Mouse (Mus musculus): ENCODE measurements around the gene Gpr152. TPM values are rescaled to one million over a fixed set of nuclear protein-coding genes. Genes with fewer than 3 reads are reported as not detected.
"Not testable (repeated sequence)": the region's sequence is repeated elsewhere in the genome, so short reads cannot be mapped to it uniquely, and the experiment has no call there.

Gene Gpr152
- polyA plus RNA-seq, 1 experiment from 2014 or later: not detected

DNA sequence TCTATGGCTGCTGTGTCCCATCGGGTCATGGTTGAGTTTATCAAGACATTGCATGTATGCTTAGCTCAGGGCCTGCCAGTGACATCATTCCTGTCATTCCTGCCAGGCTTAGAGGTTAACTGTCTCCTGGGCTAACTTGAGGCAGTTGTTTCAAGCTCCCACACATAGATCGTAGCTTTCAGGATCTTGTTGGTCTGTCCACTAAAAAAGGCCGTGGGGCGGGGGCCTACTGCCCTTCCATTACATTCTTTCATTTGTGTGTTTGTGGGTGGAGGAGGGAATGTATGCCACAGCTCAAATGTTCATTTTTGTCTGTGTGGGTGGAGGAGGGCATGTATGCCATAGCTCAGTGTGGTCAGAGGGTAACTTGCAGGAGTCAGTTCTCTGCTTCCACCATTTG is 9.5 kb upstream of the Gpr152 start:
- 84% methylated on average over 4 of the region's 4 CpGs for WGBS
- H3K27ac ChIP-seq (ENCODE audit: low read depth): no peak overlapping the region
- no peak overlapping the region for H3K9ac ChIP-seq
- no peak for TF ChIP-seq CTCF (IDR thresholded peaks at IDR 0.05; ENCODE audit: low read depth)
- no peak overlapping the region for H3K4me2 ChIP-seq
- no peaks in the 10 kb centered on the region for H3K27me3 ChIP-seq (ENCODE audit: insufficient read depth, low read length)
- H3K4me3 ChIP-seq (ENCODE audit: low read depth, low read length): no peak overlapping the region
- no peak for DNase-seq
- peaks cover 45% of the 10 kb centered on the region for H3K36me3 ChIP-seq (ENCODE audit: insufficient read depth)
- H3K9me3 ChIP-seq (ENCODE audit: low read depth, low read length): no peaks in the 10 kb centered on the region
- H3K4me1 ChIP-seq (ENCODE audit: insufficient read depth): peaks cover 8% of the 10 kb centered on the region
- no peak for ATAC-seq (ENCODE audit: insufficient read depth)

DNA sequence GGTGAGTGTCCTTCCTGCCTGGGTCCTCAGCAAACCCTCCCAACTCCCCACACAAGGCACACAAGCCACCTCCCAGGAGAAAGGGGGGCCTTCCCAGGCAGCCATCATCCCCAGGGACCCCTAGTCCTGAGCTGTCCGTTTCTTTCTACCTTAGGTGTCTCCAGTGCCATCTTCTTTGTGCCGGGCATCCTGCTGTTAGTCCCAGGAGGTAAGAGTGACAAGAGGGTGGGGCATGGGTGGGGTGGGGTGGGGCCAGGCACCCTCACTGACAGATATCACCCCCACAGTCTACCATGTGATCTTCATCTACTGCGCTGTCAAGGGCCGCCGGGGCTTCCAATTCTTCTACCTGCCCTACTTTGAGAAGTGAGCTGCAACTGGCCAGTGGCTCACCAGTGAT is 8.5 kb upstream of the Gpr152 start:
- Histone ChIP-seq H3K27ac (ENCODE audit: low read depth) (no peak overlapping the region), H3K4me2 (no peak overlapping the region), H3K36me3 (ENCODE audit: insufficient read depth) (peaks cover 45% of the 10 kb centered on the region), H3K27me3 (ENCODE audit: insufficient read depth, low read length) (no peaks in the 10 kb centered on the region), H3K9ac (no peak overlapping the region), H3K4me1 (ENCODE audit: insufficient read depth) (peaks cover 8% of the 10 kb centered on the region), H3K4me3 (ENCODE audit: low read depth, low read length) (no peak overlapping the region), H3K9me3 (ENCODE audit: low read depth, low read length) (no peaks in the 10 kb centered on the region)
- no peak for ATAC-seq (ENCODE audit: insufficient read depth)
- DNase-seq: no peak
- WGBS: 78% methylated on average over 5 of the region's 5 CpGs
- no peak for TF ChIP-seq CTCF (IDR thresholded peaks at IDR 0.05; ENCODE audit: low read depth)

DNA sequence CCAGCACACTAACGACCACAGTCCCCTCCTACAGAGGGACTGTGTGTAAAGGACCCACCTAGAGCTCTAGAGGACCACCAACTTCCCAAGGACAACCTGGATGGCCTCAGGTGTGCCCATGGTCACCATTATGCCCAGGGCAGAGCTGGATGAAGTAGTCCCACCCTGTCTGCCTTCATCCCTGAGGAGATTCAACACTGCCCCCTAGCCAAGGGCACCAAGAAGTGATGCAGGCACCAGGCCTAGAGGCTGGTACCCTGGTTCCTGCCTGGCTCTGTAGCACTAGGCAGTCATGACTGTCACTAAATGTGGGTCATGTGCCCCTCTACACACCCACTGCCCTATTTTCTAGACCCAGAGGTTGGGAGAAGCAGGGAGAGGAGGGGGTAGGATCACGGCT is 7.8 kb upstream of the Gpr152 start:
- Histone ChIP-seq H3K36me3 (ENCODE audit: insufficient read depth) (peaks cover 45% of the 10 kb centered on the region), H3K9ac (no peak overlapping the region), H3K4me1 (ENCODE audit: insufficient read depth) (peaks cover 3% of the 10 kb centered on the region), H3K27ac (ENCODE audit: low read depth) (no peak overlapping the region), H3K4me3 (ENCODE audit: low read depth, low read length) (no peak overlapping the region), H3K4me2 (no peak overlapping the region), H3K27me3 (ENCODE audit: insufficient read depth, low read length) (no peaks in the 10 kb centered on the region), H3K9me3 (ENCODE audit: low read depth, low read length) (no peaks in the 10 kb centered on the region)
- no peak for DNase-seq
- no peak for TF ChIP-seq CTCF (IDR thresholded peaks at IDR 0.05; ENCODE audit: low read depth)
- no peak for ATAC-seq (ENCODE audit: insufficient read depth)
- 73% methylated on average over 2 of the region's 2 CpGs for WGBS

DNA sequence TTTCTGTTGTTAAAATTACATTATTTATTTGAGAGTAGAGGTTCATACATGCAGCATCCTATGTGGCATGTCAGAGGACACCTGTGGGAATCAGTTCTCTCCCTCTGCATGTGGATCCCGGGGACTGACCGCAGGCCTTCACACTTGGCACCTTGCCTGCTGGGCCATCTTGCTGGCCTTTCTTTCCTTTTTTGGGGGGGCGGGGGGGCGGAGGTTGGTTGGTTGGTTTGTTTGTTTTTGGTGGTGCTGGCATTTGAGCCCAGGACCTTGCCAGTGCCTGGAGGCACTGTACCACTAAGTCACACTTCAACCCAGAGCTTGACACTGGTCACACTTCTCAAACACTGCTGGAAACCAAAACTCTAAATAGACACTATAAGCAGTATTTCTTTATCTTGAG is 5.2 kb upstream of the Gpr152 start:
- Histone ChIP-seq H3K4me3 (ENCODE audit: low read depth, low read length) (no peak overlapping the region), H3K9ac (no peak overlapping the region), H3K9me3 (ENCODE audit: low read depth, low read length) (no peaks in the 10 kb centered on the region), H3K4me2 (no peak overlapping the region), H3K27ac (ENCODE audit: low read depth) (no peak overlapping the region), H3K4me1 (ENCODE audit: insufficient read depth) (no peaks in the 10 kb centered on the region), H3K27me3 (ENCODE audit: insufficient read depth, low read length) (no peaks in the 10 kb centered on the region), H3K36me3 (ENCODE audit: insufficient read depth) (peaks cover 31% of the 10 kb centered on the region)
- TF ChIP-seq CTCF (IDR thresholded peaks at IDR 0.05; ENCODE audit: low read depth): no peak
- DNase-seq (no peak), ATAC-seq (ENCODE audit: insufficient read depth) (no peak)
- WGBS: 63% methylated on average over 4 of the region's 4 CpGs

DNA sequence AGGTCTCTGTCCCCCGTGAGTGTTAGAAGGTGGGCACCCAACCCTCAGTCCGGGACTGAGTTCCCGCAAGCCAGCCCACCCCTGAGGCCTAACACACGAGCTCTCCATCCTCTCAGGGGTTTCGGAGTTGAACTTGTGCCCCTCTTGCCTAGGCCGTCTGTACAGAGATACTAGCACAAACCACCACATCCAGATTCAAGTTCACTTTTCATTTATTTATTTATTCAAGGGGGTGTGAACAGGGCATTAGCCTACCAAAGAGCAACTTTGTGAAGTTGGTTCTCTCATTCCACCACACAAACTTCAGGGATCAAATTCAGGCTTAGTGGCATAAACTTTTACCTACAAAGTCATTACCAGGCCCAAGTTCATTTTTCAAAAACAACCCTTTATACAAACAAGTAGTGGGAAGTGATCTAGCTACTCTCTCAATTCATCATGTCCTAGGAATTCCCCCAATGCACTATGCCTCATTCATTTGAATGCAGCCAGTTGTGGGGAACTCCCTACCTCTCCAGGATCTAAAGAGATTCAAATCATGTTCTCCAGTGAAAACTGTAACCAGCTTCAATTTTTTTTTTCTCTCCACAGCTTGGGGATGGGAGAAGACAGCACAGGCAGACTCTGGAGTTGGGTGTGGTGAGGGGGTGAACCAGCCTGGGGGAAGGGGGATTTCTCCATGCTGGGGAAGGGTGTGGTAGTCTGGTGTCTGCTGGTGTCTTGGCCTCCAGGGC is 4.2 kb upstream of the Gpr152 start:
- not testable (repeated sequence) for H3K4me3 ChIP-seq (ENCODE audit: low read depth, low read length); H3K9ac ChIP-seq; DNase-seq; H3K4me2 ChIP-seq; H3K9me3 ChIP-seq (ENCODE audit: low read depth, low read length); H3K27me3 ChIP-seq (ENCODE audit: insufficient read depth, low read length); H3K4me1 ChIP-seq (ENCODE audit: insufficient read depth); H3K27ac ChIP-seq (ENCODE audit: low read depth); ATAC-seq (ENCODE audit: insufficient read depth)
- peaks cover 28% of the 10 kb centered on the region for H3K36me3 ChIP-seq (ENCODE audit: insufficient read depth)
- WGBS: 68% methylated on average over 6 of the region's 6 CpGs

DNA sequence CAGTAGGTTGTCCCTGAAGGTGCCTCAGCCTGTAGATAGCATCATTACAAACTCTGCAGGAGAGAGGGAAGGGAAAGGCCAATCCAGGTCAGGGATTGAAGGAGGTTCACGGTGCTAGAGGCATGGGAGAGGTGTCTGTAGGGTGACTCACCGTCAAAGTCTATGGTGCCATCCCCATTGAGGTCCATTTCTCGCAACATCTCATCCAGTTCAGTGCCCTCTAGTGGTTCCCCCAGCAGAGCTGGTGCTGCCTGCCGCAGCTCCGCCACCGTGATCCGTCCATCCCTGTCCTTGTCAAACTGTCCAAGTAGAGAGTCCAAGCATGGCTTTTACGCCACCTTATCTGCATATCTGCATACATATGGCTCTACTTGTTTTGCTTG is 3.6 kb upstream of the Gpr152 start:
- WGBS: 12% methylated on average over 8 of the region's 8 CpGs
- H3K4me3 ChIP-seq (ENCODE audit: low read depth, low read length); H3K9me3 ChIP-seq (ENCODE audit: low read depth, low read length); DNase-seq; H3K27me3 ChIP-seq (ENCODE audit: insufficient read depth, low read length); ATAC-seq (ENCODE audit: insufficient read depth); H3K4me2 ChIP-seq; H3K9ac ChIP-seq; H3K27ac ChIP-seq (ENCODE audit: low read depth); H3K4me1 ChIP-seq (ENCODE audit: insufficient read depth): not testable (repeated sequence)
- peaks cover 25% of the 10 kb centered on the region for H3K36me3 ChIP-seq (ENCODE audit: insufficient read depth)
- TF ChIP-seq CTCF (IDR thresholded peaks at IDR 0.05; ENCODE audit: low read depth): peak; percentile 60

DNA sequence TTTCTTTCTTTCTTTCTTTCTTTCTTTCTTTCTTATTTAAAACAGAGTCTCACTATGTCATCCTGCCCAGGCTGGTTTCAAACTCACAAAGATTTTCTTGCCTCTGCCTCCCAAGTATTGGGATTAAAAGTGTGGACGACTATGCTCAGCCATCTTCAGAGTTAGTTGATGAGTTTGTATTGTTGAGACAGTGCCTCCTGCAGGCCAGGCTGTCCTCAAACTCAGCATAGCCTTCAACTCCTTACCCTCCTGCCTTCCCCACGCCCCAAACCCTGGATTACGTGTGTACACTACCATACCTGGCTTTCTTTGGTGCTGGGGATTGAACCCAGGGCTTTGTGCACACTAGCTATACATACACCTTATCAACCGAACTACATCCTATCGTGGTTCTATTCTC is 3.1 kb upstream of the Gpr152 start:
- no peak overlapping the region for H3K4me3 ChIP-seq (ENCODE audit: low read depth, low read length)
- no peak for ATAC-seq (ENCODE audit: insufficient read depth)
- TF ChIP-seq CTCF (IDR thresholded peaks at IDR 0.05; ENCODE audit: low read depth): no peak
- H3K27me3 ChIP-seq (ENCODE audit: insufficient read depth, low read length): no peaks in the 10 kb centered on the region
- H3K4me1 ChIP-seq (ENCODE audit: insufficient read depth): no peaks in the 10 kb centered on the region
- H3K27ac ChIP-seq (ENCODE audit: low read depth): no peak overlapping the region
- no peak overlapping the region for H3K4me2 ChIP-seq
- 79% methylated on average over 5 of the region's 5 CpGs for WGBS
- H3K9me3 ChIP-seq (ENCODE audit: low read depth, low read length): no peaks in the 10 kb centered on the region
- H3K9ac ChIP-seq: no peak overlapping the region
- peaks cover 19% of the 10 kb centered on the region for H3K36me3 ChIP-seq (ENCODE audit: insufficient read depth)
- DNase-seq: no peak

Data from lung, embryonic 14.5 days (tissue).